Mouse (Mus musculus) MN1 (cell line): Measurements from ENCODE around the gene Nsg2.
"Not testable (repeated sequence)": the region's sequence is repeated elsewhere in the genome, so short reads cannot be mapped to it uniquely, and the experiment has no call there.

ENCODE experiments used
- DNase-seq: peaks from one replicate; pipeline ENCODE4 v3.0.0-alpha.2; 2016; ENCODE audit warnings: low spot score

The Nsg2 gene

GRCm38 (mm10) chr11:32000281-32000680, at the start of gene Nsg2:
TSS of gene Nsg2 (plus strand) at chr11:32000463.
- DNase-seq = peak; percentile 95

DNA sequence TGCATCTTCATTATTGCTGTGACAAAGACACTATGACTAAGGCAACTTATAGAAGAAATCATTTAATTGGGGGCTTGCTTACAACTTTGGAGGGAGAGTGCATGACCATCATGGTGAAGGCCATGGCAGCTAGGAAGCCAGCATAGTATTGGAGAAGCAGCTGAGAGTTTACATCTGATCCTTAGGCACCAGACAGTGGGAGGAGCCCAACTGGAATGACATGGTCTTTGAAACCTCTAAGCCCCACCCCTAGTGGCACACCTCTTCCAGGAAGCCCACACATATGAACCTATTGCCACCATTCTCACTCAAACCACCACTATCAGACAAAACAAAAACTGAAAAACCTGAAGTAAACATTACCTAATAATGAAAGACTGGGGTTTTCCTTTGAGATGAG, 40.2 kb upstream of the Nsg2 start:
- DNase-seq = no peak

DNA sequence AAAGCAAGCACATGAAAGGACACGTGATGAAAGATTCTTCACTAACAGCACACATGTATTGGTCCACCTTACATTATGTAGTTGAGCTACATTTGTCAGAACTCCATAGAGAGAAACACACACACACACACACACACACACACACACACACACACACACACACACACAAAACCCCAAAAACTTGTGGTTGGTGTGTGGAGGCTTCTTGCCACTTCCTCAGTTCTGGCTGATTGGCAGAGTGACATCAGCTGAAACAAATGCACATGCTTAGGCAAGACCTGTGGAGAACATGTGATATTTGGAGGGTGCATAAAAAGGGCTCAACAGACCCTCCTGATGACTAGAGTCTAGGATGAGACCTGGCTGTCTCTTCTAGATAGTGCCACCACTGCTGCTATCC, 36.3 kb upstream of the Nsg2 start:
- no peak for DNase-seq

DNA sequence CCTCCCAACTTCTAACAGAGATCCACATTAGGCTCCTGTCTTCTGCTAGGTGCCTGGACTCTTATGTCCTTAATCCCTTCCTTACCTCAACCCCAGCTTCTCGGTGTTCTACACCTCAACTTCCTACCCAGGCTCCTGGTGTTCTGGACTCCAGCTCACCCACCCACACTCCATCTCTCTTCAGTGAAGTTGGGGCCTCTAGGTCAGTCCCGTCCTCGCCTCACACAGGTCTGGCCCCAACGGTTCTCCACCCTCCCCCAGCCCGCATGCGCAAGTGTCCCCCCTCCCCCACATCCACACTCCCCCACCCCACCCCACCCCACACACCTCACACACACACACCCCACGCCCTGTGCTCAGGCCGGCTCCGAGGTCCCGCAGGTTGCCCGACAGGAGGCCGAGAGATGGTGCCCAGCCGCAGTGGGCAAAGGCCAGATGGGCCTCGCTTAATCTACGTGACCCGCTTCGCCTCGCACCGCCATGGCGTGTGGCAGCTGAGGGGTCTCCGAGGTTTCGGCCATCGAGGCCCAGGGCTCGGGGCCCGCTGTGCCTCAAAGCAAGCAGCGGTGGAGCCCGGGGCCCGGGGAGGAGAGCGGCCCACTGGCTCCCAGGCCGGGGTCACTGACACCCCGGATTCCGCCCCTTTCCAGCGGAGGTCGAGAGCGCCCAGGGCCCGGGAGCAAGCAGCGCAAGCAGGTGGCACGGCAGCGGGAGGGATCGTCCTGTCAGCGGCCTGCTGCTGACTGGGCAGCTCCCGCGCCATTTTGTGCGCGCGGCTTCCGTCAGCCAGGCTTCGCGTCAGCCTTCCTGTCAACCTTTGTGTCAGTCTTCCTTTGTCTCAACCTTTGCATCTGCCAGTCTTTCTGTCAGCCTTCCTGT, 34.8 kb upstream of the Nsg2 start, which contains the start of gene 4930524B15Rik:
Gene 4930524B15Rik, plus strand, starts transcription at position 337 of the 879 bp plus-strand sequence.
- DNase-seq = no peak

- no peak for DNase-seq
These were observed 26.1 kb upstream of the Nsg2 start for GRCm38 (mm10) chr11:31974132-31974531.

DNA sequence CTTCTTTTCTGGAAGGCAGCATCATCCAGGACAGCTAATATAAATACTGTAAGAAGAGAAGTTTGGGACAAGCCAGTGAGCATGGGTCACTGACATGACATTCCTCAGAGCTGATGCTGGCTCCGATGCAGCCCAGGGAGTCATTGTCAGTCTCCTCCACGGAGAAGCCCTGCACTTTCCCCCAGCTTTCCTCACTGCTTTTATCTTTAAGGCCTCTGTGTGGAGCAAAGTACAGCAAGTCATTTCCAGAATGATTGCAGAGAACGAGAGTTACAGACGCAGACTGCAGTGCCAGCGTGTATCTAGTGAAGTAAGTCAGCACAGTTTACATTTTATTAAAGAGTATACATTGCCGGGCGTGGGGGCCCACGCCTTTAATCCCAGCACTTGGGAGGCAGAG, 25.4 kb upstream of the Nsg2 start:
- no peak for DNase-seq

DNA sequence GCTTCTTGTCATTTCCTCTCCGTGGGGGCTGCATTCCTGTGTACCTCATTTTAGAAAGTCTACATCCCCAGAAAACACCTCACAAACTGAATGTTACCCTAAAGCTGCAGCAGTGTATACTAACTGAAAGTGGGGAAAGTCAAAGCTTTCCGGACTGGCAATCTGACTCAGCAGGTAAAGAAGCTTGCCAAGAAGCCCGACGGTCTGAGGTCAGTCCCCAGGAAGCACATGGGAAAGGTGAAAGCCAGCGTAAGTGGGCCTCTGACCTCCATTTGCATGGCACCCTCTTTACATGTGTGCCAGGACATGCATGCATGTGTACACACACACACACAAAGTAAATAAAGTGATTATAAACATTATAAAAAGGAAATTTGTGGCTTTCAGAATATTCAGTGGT, 24.6 kb upstream of the Nsg2 start:
- no peak for DNase-seq

- no peak for DNase-seq
These were observed 24.1 kb upstream of the Nsg2 start for GRCm38 (mm10) chr11:31976137-31976536.

DNA sequence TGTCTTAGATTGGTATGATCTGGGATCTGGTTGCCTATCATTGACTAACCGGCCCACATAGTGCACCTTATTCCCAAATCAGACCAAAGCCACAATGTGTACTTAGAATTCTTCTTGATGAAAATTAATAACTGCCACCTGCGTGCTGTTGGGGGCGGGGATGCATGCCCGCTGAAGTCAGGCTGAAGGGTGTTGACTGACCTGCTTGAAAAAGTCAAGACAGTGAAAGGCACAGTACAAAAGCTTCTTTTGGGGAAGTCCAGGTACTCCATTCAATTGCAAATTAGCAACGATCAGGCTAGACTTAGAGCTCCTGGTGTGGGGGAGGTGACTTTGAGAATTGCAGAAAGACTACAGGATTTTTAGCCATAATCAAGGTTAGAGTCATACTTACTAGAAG, 20.2 kb upstream of the Nsg2 start:
- not testable (repeated sequence) for DNase-seq

GRCm38 (mm10) chr11:31981830-31982229, 18.4 kb upstream of the Nsg2 start:
- no peak for DNase-seq

- not testable (repeated sequence) for DNase-seq
These were observed 17.9 kb upstream of the Nsg2 start for GRCm38 (mm10) chr11:31982247-31982943.

DNA sequence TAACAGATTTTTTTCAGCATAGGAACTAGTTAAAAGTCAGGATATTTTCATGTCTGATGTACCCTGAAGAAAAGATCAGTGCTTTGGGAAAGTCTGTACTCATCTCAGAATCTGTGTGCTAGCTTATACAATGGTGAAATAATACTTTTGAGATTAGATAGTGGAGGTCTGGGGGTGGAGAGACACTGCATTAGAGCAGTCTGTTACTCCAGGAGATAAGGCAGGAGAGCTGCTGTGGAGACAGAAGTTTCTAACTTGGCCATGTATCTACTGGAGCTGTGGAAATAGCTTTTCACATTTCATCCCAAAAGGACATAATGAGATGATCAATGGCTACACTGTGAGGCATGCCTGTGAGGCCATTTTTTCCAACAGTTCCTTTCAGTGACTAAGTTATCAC, 17.0 kb upstream of the Nsg2 start:
- no peak for DNase-seq

DNA sequence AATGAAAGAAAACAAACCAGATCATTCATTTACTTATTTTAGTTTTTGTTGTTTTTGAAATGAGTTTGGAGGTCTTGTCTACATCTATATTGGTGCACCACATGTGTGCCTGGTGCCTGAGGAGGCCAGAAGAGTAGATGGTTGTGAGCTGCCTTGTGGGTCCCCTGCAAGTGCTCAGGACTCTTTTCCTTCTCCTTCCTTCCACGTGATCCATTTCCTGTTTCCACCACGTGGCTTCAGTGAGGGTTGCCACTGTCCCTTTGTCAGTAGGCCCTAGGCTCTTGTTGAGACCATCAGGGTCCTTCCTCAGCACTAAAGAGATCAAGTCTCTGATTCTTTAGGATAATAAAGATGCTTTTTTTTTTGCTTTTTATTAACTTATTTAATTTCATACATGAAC, 15.5 kb upstream of the Nsg2 start:
- no peak for DNase-seq

DNA sequence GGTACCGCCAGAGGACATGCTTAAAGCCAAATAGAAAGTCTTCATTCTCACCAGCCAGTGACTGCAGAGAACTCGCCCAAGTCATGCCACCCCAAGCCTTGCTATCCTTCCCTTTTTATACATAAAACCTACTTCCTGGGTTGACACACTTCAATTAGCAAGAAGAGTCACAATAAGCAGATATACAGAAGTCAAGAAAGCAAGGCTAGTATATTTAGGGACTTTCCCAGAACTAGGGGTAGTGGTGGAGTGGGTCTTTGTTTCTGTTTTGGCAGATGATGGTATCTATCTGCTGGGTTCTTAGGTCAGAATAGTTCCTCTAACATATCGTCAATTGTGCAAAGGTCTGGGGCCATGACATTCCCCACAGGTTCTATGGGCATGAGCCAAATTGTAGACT, 7.7 kb upstream of the Nsg2 start:
- DNase-seq = no peak

- no peak for DNase-seq
These were observed 547 bp upstream of the Nsg2 start for GRCm38 (mm10) chr11:31999716-32000115.

DNA sequence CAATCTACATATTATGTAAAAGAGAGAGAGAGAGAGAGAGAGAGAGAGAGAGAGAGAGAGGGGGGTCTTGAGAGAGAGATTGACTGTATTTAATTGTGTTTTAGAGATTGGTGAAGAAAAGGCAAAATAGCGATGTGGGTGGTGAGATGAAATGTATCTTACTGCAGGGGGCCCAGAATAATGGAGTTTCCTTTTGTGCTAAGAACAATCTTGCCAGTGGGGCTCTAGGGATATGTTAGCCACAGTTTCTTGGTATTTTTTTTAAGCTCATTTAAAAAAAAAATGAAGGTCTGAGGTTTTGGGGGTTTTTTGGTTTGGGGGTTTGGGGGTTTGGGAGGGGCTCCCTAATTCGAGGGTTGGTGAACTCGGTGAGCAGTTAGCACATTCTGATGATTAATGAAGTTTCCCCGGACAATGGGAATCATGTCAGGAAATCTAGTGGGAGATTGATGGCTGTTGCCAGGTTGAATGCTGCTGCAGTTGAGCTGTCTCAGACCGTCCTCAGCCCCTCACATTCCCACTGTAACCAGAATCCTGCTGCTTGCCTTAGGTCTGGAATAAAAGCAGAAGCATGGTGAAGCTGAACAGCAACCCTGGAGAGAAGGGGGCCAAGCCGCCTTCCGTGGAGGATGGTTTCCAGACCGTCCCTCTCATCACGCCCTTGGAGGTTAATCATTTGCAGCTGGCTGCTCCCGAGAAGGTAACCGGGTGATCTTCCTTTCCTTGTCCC, 1.1 kb downstream of the Nsg2 start:
- DNase-seq = peak; percentile 49

DNA sequence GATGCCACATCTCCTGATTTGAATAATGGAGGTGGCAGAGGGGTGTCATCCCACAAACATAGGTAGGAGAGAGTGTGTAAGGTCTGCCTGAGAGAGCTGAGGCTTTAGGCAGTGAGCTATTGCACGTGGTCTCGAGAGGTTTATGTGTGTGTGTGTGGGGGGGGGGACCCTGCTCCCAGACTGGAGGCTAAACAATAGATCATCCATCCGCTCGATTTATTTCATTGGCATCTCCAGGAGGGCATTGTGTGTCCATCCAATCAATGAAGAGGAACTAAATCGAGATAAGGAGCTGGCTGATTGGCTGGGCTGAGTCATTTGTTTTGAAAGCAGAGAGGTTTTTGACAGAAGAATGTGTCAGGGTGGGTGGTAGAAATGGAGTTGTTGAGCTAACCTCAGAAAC, 2.4 kb downstream of the Nsg2 start:
- no peak for DNase-seq

GRCm38 (mm10) chr11:32008049-32008448, 7.8 kb downstream of the Nsg2 start:
- DNase-seq = not testable (repeated sequence)

GRCm38 (mm10) chr11:32008852-32009251, 8.6 kb downstream of the Nsg2 start:
- no peak for DNase-seq

- peak; percentile 79 for DNase-seq
These were observed 9.8 kb downstream of the Nsg2 start for GRCm38 (mm10) chr11:32009961-32010662.

GRCm38 (mm10) chr11:32010663-32010970, 10.4 kb downstream of the Nsg2 start:
- DNase-seq = no peak
